Mouse (Mus musculus) erythroblast, adult 5-6 weeks (primary cell): ENCODE data around the gene Mbd4. TPM values are rescaled to one million over a fixed set of nuclear protein-coding genes. Genes with fewer than 3 reads are reported as not detected.
"Not testable (repeated sequence)": the region's sequence is repeated elsewhere in the genome, so short reads cannot be mapped to it uniquely, and the experiment has no call there.

Experiments
- ATAC-seq: replicated peaks from 2 replicates; pipeline ENCODE4 v1.8.0; 2016; ENCODE audit warnings: moderate number of reproducible peaks, mild to moderate bottlenecking, moderate TSS enrichment, inconsistent platforms; ENCODE audit not compliant: poor library complexity, low FRiP score, severe bottlenecking
- total RNA-seq, 2 experiments: library from RNA; stranded (forward) in 1 of 2; stranded (reverse) in 1 of 2; fragments of 150-400 nt in 1 of 2; fragments of 200-764, 138-1000 nt in 1 of 2; gene quantifications; 2 replicates each; pipeline versions ENCODE4 v1.2.3 to v1.2.4; 2015 to 2017; ENCODE audit warnings: low replicate concordance in 2 of 2

The Mbd4 gene
- total RNA-seq (2015; ENCODE audit: low replicate concordance) = 1.7 and 2.7 TPM in 2 replicates
- total RNA-seq (2017; ENCODE audit: low replicate concordance) = 9.9 and 13.4 TPM in 2 replicates

- peak; percentile 98 for ATAC-seq
Measured at GRCm38 (mm10) chr6:115853091-115853813, at the start of gene Mbd4, which contains the start of gene Ift122. Gene Mbd4 (minus strand): TSS chr6:115853371. Gene Ift122 (plus strand): TSS chr6:115853470.

- ATAC-seq = no peak
Measured at GRCm38 (mm10) chr6:115902545-115902944, 49.4 kb upstream of the Mbd4 start.

GRCm38 (mm10) chr6:115901489-115901931 lies 48.3 kb upstream of the Mbd4 start:
- ATAC-seq = no peak

GRCm38 (mm10) chr6:115901062-115901461 lies 47.9 kb upstream of the Mbd4 start:
- ATAC-seq = no peak

- no peak for ATAC-seq
Measured at GRCm38 (mm10) chr6:115897926-115898520, 44.9 kb upstream of the Mbd4 start.

- ATAC-seq = no peak
Measured at GRCm38 (mm10) chr6:115897117-115897516, 43.9 kb upstream of the Mbd4 start.

- no peak for ATAC-seq
Measured at GRCm38 (mm10) chr6:115896346-115896745, 43.2 kb upstream of the Mbd4 start.

- no peak for ATAC-seq
Measured at GRCm38 (mm10) chr6:115892363-115892762, 39.2 kb upstream of the Mbd4 start.

GRCm38 (mm10) chr6:115891497-115892061 lies 38.4 kb upstream of the Mbd4 start:
- ATAC-seq = no peak

- no peak for ATAC-seq
Measured at GRCm38 (mm10) chr6:115891061-115891460, 37.9 kb upstream of the Mbd4 start.

GRCm38 (mm10) chr6:115890601-115891000 lies 37.4 kb upstream of the Mbd4 start:
- ATAC-seq = no peak

- 0 out of 2 replicates have a peak, but pooled peaks have one; percentile 36 for ATAC-seq
Measured at GRCm38 (mm10) chr6:115888296-115888695, 35.1 kb upstream of the Mbd4 start.

GRCm38 (mm10) chr6:115886894-115887293 lies 33.7 kb upstream of the Mbd4 start:
- no peak for ATAC-seq

- no peak for ATAC-seq
Measured at GRCm38 (mm10) chr6:115884018-115884417, 30.8 kb upstream of the Mbd4 start.

GRCm38 (mm10) chr6:115880751-115881150 lies 27.6 kb upstream of the Mbd4 start:
- ATAC-seq = no peak

GRCm38 (mm10) chr6:115879736-115880135 lies 26.6 kb upstream of the Mbd4 start:
- ATAC-seq = no peak

GRCm38 (mm10) chr6:115878694-115879093 lies 25.5 kb upstream of the Mbd4 start:
- no peak for ATAC-seq

GRCm38 (mm10) chr6:115877239-115877638 lies 24.1 kb upstream of the Mbd4 start:
- no peak for ATAC-seq

- not testable (repeated sequence) for ATAC-seq
Measured at GRCm38 (mm10) chr6:115871318-115871717, 18.1 kb upstream of the Mbd4 start.

GRCm38 (mm10) chr6:115867157-115867556 lies 14.0 kb upstream of the Mbd4 start:
- not testable (repeated sequence) for ATAC-seq

GRCm38 (mm10) chr6:115865246-115865645 lies 12.1 kb upstream of the Mbd4 start:
- no peak for ATAC-seq
